Mouse (Mus musculus): ENCODE data around the gene Cacna2d3. TPM values are rescaled to one million over a fixed set of nuclear protein-coding genes. Genes with fewer than 3 reads are reported as not detected.

Gene Cacna2d3
- total RNA-seq, 4 experiments from 2014 or later = 0.97 to 1.5 (median 1.0) TPM

DNA sequence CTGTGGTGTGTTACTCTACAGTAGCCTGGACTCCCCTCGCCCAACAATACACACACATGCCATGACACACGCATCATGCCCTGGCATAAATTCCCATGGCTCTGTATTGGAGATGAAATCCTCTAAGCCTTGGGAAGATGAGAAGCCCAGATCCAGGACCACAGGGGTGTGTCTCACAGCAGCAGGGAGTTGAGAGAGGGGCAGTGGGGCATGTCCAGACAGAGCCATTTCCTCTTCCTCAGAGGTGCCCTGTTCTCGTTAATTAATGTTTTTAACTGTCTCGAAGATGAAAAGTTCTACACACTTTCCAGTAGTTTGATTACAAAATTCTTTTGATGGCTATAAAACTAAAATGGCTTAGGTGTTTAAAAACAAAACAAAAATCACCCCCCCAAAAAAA lies 641.4 kb downstream of the Cacna2d3 start:
- no peak for DNase-seq (ENCODE audit: low spot score in 2 of 2)

DNA sequence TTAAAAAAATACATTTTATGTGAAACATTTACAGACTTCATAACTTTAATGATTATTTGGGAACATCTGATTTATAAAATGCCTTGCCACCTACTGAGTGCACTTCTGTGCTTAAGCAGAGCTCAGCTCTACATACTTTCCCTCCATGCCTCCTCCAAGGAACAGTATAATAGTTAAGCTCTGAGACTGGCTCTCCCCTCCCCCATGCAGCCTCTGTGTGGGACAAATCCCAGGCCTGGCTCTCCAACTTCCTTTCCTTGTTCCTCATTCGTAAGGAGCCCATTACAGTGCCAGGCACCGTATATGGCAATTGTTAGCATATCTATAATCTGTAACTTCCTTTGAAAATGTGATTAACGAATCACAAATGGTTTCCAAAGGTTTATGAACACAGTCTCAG lies 644.2 kb downstream of the Cacna2d3 start:
- DNase-seq (ENCODE audit: low spot score in 2 of 2) = no peak

DNA sequence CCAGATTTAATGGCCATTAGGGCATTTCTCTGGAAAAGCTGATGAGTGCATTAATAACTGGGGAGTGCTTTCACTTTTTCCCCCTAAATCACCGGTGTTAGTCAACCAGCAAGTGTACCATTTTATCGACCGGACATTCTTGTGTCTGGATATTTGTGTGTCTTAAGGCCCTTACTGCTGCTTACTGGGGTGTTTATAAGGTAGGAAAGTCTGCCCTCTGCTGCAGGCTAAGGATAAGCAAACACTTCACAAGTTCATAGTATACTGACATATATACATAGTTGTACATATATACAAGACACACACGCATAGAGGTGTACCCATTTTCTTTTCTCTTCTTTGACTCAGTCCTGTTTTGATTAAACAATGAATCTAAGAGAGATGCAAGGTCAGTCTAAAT lies 647.9 kb downstream of the Cacna2d3 start:
- no peak for DNase-seq (ENCODE audit: low spot score in 2 of 2)

DNA sequence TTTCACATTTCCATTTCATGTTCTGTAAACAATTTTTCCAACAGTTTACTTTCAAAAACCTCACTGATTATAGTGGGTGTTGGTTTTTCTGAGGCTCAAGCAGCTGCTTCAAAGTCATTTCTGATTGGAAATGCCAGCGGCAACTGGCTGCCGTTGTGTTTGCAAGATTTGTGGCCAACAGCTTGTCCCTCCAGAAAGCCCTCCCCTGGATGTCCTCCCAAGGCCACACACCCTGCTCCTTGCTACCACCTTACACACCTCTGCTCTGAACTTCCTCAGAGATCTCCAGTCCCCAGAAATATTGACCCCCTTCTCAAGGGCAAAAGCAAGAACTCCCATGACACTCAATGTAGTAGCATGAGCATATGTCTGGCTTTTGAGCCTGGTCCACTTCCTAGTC lies 659.0 kb downstream of the Cacna2d3 start:
- DNase-seq (ENCODE audit: low spot score in 2 of 2) = no peak

DNA sequence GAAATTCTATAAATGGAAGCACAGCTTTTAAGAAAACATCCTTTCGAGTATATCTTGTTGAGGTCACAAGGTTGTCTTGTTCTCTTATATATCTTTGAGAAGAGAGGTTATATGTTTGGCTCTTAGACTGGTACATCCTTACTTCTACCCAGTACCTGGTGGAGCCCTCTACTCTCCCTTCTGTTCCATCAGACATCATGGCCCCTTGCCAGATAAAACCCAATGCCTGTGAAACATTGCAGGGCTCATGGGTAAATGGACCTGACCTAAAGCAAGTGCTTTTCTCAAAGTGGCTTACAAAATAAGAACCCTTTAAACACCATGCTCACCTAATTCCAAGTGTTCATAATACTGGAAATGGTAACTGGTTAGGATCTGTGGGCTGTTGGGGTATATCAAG lies 660.2 kb downstream of the Cacna2d3 start:
- DNase-seq (ENCODE audit: low spot score in 2 of 2) = no peak

DNA sequence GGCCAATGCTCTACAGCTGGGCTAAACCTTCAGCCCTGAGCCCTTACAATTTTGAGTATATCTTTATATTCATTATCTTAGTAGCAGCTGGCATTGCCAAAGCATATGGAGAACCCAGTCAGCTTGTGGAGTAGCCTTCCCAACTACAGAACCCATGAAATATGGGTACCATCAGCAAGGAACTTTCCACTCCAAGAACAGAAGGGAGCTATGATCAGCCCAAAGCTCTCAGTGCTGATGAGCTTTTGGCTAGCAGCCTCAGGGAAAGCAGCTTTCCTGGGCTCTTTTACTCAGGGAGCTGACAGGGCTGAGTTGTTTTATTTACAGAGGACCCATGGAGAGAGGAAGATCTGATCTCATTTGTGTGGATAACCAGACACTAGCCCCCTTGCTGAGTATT lies 661.0 kb downstream of the Cacna2d3 start:
- DNase-seq (ENCODE audit: low spot score in 2 of 2) = no peak

DNA sequence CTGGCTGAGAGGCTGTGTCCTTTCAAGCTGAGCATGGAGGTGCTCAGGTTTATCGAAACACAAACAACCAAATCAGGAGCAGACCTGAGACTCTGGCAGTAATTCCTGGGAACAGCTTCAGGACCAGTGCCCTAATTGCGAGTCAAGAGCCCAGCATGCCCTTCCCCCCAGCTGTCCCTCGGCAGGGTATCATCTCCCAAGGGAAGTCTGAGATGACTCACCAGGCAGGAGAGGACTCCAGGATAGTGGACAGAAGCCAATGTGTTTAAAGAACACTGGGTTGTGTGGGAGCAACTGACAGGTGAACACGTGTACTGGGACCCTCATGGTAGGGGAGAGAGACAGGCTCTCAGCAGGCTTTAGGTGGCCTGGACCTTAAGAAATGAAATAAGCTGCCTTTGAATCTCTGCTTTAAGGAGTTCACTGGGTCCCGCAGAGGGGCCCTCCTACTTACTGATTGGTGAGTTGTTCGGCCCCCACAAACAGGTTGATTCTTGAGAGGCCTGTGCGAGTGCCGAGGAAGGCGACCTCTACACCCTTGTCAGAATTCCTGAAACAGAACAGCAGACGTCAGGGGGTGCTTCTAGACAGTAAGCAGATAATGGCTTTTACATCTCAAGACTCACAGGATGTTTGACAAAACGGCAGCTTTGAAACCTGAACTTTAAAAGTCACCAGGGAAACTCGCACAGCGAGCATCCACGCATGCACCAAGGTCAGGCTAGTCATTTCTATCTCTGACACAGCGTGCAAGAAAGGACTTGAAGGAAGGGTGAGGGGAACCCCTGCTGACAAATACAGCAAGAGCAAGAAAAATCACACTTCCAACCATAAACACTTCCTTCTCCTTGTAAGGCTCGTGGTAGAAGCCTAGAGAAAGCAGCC lies 669.5 kb downstream of the Cacna2d3 start:
- DNase-seq (ENCODE audit: low spot score in 2 of 2) = no peak

DNA sequence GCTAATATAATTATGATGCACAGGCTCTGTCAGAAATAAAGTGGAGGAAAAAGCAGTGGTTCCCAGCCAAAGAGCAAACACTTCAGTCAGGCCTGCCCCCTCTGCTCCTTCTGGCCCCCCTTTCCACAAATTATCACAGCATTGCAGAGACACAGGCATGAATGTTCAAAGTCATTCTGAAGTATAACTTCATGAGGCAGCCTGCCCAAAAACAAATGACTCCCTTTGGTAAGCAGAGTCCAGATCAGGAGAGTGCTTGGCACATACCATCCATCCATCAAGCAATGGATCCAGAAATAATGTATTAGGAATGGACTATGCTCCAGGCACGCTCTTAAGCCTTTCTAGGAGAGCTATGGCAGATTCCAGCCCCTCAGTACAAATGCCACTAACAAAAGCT lies 679.3 kb downstream of the Cacna2d3 start:
- DNase-seq (ENCODE audit: low spot score in 2 of 2) = no peak

DNA sequence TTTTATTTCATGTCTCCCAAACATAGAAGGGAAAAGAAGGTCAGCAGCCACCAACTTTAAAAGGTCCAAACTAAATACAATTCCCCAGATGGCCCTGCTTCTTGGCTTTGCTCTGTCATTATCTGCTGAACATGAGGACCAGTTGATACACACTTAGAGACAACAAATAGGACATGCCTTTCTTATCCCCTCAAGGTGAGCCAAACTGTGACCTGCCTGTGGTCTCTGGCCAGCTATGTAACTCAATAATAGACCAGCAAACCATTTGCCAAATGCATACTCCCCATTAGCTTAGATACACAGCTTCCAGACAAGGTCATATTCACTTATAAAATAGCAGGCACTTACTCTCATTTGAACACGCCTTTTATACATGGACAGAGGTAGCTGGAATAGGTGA lies 680.2 kb downstream of the Cacna2d3 start:
- DNase-seq (ENCODE audit: low spot score in 2 of 2) = no peak

DNA sequence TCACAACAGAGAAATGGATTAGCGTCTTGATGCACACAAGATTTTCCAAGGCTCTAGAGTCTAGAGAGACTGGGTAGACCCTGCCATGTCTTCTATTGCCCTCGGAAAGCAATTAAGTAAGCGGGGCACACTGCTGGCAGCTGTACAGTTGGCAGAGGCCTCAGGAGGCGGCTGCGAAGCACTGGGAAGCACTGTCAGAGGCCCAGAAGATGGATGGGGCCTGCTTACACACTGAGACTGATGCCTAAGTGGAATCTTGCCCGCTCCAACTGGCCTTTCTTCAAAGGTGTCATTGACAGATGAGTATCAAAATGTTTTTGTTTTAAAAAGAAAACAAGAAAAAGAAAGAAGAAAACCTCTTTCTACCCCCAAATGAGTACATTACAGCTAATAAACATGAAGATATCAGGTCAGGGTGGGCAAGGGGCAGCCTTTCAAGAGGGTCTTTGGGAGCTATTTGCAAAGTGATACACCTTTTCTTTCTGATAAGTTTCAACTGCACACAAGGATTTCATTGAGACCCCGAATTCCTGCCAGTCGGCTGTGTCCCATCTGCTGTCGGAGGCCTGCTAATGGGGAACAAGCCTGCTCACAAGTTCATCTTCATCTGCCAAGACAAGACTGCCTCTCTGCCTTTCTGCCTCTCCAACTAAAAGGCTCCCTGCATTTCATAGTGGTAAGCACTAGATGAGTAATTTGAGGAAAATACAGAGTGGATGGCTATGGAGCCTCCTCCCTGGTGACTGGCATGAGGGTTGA lies 680.9 kb downstream of the Cacna2d3 start:
- peak in 1 of 2 experiments; percentile 40 for DNase-seq (ENCODE audit: low spot score in 2 of 2)

DNA sequence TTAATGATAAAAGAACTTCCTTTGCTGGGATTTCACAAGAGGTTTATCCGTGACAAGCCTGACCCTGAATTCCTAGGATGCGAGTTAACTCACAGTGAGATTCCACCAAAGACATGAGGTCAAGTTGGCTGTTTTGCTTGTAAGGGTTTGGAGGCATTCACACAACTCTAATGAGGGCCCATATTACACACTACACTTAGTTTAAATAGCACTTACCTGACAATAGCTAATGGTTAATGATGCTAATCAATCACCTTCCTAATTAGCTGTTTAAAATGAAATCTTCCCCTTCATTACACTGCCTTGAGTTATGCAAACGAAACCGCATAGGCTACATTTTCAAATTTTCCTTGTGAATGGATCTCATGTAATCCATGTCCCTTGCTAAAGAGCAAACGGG lies 683.4 kb downstream of the Cacna2d3 start:
- DNase-seq (ENCODE audit: low spot score in 2 of 2) = no peak

DNA sequence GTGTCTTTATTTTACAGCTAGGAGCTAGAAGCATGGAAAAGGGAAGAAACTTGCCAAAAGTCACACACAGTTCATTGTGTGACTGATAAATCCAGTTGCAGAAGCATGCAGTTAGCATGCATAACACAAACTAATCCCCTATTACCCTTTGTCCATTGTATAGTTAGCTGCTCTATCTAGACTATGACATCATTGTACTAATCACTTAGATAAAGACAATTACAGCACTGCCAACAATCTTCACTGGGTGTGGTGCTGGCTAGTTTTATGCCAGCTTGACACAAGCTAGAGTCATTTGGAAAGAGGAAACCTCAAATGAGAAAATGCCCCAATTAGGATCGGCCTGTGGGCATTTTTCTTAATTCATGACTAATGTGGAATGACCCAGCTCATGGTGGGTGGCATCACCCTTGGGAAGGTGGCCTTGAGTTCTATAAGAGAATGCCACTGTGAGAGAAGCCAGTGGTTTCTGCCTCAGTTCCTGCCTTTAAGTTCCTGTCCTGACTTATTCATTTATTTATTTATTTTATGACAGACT lies 689.7 kb downstream of the Cacna2d3 start:
- DNase-seq (ENCODE audit: low spot score in 2 of 2) = no peak

DNA sequence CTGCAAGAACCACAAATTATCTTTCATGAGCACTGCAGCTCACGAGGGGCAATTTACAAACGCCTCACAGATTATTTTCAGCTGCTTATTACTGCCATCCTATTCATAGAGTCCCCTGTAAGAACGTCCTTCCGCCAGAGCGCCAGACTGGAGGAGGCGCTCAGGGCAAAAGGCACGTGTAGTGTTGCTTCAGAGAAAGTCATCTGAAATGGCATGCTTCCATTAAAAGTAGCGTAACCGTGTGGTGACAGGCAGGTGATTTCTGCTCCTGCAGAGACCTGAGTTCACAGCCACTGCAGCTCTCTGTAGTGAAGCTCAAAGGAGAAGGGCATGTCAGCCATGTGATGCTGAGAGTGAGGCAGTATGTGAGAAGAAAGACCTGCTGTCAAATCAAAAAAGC lies 691.1 kb downstream of the Cacna2d3 start:
- DNase-seq (ENCODE audit: low spot score in 2 of 2) = no peak

DNA sequence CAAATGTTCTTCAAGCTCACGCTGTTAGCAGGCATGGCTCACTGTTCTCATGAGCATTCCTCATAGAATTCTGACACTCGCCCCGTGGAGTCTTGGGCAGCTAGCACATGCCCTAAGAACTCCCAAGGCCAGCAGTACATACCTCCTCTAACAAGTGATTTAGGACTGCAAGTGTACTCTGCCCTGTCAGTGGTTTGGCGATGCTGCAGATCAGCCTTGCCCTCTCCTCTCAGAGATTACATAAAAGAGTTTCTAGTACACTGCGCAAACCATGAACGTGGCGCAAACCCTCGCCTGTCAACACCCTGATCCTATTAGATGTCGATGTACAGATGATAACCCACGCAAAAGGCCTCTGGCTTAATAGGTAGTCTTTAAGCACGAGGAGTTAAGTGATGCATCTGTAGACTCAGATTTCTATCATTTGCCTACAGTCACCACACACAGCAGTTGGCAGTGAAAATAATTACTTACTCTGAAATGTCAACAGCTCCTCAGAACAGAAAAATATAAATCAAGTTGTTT lies 691.7 kb downstream of the Cacna2d3 start:
- no peak for DNase-seq (ENCODE audit: low spot score in 2 of 2)

DNA sequence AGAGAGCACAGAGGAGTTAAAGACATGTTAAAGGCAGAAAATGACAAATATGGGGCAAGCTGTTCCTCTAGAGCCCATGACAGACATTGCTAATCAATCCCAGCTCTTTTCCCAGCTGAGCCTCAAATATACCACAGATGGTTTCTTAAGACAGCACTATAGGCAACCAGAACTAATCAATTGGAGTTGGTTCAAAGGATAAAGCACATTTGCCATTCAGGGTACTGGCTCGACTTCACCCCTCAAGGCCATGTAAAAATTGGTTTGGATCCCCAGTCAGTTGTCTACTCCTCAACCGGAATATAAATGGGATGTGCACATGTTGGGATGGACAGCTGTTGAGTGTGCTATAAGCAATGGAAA lies 692.6 kb downstream of the Cacna2d3 start:
- DNase-seq (ENCODE audit: low spot score in 2 of 2) = no peak

DNA sequence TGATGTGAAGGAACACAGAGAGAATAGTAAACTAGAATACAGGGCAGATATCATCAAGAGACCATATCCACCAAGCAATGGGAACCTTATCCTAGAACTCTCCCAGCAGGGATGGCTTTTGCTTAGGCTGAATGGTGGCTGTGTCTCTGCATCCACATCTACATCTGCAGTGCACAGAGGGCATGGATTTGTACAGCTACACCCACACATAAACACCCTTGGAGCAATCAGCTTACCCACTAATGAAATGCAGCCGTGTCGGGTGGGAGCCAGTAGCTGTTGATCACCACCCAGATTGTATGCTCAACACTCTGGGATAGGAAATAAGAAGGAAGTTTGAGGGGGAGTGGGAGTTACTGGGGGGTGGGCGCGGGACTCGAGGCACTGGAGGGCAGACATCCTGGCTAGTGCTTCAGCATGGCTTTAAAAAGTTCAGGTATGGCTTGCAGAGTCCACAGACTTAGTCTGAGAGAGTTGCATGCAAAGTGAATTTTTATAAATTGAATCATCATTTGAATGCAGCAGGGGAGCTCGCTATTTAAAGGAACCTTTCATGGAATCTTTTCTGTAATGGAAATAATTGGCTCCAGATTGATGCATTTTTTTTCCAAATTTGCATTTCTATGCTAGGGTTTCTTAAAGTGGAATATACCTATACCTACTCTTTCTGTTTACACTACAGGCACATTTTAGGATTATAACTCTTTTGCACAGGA lies 693.1 kb downstream of the Cacna2d3 start:
- no peak for DNase-seq (ENCODE audit: low spot score in 2 of 2)

DNA sequence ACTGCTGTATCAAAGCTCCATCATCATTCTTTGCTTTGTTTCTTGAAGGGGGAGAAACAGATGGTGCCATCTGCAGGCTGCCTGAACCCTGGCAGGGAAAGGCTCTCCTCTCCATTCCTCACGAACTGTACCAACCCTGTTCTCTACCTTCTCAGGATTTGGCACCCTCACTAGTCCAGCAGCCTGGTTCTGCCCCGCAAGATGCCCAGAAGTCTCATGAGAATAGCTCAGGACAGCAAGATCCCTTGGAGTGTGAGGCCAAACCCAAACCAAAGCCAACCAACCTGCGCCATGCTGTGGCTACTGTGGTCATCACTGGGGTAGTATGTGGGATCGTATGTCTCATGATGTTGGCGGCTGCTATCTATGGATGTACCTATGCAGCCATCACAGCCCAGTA lies 694.4 kb downstream of the Cacna2d3 start:
- no peak for DNase-seq (ENCODE audit: low spot score in 2 of 2)

DNA sequence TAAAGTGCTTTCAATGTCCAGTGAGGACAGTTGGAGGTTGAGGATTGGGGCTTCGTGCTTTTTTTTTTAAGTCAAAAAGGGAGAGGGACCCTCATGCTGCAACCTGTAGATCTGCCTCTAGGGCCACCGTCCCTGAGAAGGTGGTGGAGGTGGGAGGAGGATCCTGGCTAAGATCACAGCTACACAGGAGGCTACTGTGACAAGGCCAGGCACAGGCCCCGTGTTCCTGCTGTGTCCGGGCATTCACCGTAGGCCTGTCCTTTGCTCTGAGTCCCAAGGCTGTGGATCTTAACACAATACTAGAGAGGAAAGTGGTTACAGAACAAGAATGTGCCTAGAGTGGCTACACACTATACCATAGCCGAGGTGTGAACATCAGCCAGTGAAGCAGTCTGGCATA lies 696.3 kb downstream of the Cacna2d3 start:
- no peak for DNase-seq (ENCODE audit: low spot score in 2 of 2)

DNA sequence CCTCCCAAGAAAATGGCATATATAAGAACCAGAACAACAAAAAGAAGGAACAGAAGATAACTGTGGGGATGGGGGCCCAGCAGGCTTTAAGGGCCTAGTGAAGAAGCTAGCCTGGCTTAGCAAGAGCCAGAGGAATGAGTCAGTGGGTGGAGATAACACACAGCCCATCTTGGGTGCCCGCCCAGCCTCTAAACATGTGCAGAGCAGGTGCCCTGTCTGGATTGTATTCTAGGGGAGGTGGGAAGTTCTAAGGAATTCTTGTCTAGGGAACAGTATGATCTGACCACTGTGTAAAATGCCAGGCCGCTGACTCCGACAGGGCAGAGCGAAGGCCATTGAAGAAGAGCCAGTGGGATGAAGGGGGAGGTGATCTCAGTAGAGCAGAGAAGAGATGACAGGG lies 698.4 kb downstream of the Cacna2d3 start:
- DNase-seq (ENCODE audit: low spot score in 2 of 2) = no peak

DNA sequence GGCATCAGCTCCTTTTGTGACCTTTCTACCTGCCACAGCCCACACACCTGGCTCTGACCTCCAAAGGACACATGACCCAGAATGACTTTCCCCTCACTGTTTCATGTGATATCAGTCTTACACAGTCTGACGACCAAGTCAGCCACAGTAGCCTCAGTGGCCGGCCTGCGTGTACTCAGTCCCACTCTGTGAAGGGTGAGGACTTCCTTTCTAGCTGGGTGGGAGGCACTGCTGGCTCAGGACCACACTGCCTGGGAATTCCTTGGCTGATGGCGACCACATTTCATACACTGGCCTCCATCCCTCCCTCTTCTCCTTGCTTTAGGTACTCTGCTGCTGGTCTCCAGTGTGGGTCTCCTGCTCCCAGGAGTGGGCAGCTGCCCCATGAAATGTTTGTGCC lies 700.4 kb downstream of the Cacna2d3 start:
- no peak for DNase-seq (ENCODE audit: low spot score in 2 of 2)

DNA sequence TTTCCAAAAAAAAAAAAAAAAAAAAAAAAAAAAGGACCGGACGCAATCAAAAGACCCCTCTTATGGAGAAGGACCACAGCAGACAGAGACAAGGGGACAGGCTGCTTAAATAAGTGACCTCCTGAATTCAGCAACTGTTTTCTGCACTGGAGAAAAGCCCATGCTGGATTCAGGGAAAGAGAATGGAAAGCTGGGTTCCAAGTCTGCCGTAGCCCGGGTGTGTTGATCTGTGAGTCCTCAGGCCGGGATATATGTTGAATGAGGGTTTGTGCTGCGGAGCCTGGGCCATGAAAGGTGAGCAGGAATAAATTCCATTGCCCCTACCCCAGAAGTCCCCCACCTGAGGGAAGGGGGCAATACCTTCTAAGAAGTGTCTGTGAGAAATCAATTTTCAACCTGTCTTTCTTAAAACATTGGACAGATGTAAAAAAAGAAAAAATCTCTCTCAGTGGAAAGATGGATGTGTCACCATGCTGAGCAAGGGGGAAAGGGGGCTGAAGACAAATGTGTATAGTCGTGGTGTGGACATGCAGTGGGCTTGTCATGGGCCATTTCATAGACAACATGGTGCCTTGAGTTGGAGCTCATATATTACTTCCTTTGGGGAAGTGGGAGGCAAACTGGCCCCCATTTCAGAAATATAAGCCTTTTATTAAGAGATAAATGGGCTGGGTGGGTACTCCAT lies 703.2 kb downstream of the Cacna2d3 start:
- DNase-seq (ENCODE audit: low spot score in 2 of 2) = no peak
